Mouse (Mus musculus): ENCODE data around the gene Mical3. TPM values are rescaled to one million over a fixed set of nuclear protein-coding genes. Genes with fewer than 3 reads are reported as not detected.

The Mical3 gene
- polyA plus RNA-seq, 1 experiment: 16.2 TPM

DNA sequence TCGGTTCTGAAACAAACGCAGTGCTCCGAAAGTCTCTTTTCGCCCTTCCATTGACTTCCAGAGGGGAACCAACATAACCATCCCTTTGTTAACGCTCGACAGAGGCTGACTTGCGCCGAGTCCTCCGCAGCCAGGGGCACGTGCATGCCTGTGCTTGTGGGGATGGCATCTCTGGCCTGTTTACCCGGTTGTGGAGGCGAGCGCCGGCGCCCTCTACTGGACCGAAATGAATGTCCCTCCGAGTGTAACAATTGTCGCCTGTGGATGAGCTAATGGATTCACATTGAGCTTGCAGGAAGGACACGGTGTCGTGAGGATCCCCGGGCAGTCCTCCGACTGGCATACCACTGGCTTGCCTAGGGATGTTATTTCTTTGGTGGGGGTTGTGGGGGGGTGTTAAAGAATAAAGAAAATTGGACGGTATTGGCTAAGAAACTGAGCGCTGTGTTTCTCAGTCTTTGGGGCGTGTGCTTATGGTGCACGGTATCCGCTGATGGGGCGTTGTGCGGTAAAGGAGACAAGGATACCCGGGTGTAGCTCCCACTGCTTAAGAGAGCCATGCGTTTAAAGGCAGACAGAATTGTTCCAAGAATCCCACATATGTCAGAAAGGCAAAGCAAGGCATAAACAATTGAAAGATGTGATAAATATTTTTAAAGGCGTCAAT, 627 bp downstream of the Mical3 start:
- H3K27ac ChIP-seq (ENCODE audit: control insufficient read depth, insufficient read depth, low read length): no peak overlapping the region
- DNase-seq: peak; percentile 79
- no peaks in the 10 kb centered on the region for H3K27me3 ChIP-seq (ENCODE audit: control insufficient read depth, insufficient read depth, low read length)
- TF ChIP-seq CTCF (IDR thresholded peaks at IDR 0.05; ENCODE audit: borderline replicate concordance, control insufficient read depth, extremely low read depth, insufficient read depth, low read length, poor library complexity) (peak; percentile 94), POLR2A (IDR thresholded peaks at IDR 0.05; ENCODE audit: control insufficient read depth, extremely low read depth, insufficient read depth, low read length, poor library complexity) (0 out of 2 replicates have a peak, but pooled peaks have one; percentile 26)
- peaks cover 11% of the 10 kb centered on the region for H3K4me1 ChIP-seq (replicated peaks; ENCODE audit: control insufficient read depth, insufficient read depth, low read length)
- 0 out of 2 replicates have a peak overlapping the region, but pooled peaks have one; percentile 7 for H3K4me3 ChIP-seq (ENCODE audit: control insufficient read depth, insufficient read depth, low read length)
- H3K36me3 ChIP-seq (ENCODE audit: control insufficient read depth, insufficient read depth, low read length): no peaks in the 10 kb centered on the region
- 2% methylated on average over 32 of the region's 32 CpGs for WGBS

DNA sequence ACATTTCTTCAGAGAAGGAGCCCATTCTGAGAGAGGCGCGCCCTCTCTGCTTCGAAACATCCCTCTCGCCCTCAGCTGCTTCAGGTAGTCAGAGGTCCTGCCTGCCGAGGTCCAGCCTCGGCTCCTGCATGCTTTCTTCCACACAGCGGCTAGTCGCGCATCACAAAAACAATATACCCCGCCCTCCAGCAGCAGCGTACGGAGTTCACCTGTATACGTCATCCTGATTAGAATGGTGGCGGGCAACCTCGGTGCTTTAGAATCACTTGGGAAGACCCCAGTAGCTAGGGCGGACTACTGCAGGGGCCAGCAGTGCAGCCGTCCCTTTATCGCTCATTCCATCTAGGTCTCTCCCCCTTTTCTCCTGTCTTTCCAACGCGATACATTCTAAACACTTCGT, 1.3 kb downstream of the Mical3 start:
- H3K27me3 ChIP-seq (ENCODE audit: control insufficient read depth, insufficient read depth, low read length): no peaks in the 10 kb centered on the region
- DNase-seq: no peak
- TF ChIP-seq POLR2A (IDR thresholded peaks at IDR 0.05; ENCODE audit: control insufficient read depth, extremely low read depth, insufficient read depth, low read length, poor library complexity): no peak
- no peak for TF ChIP-seq CTCF (IDR thresholded peaks at IDR 0.05; ENCODE audit: borderline replicate concordance, control insufficient read depth, extremely low read depth, insufficient read depth, low read length, poor library complexity)
- no peaks in the 10 kb centered on the region for H3K36me3 ChIP-seq (ENCODE audit: control insufficient read depth, insufficient read depth, low read length)
- no peak overlapping the region for H3K4me3 ChIP-seq (ENCODE audit: control insufficient read depth, insufficient read depth, low read length)
- no peak overlapping the region for H3K27ac ChIP-seq (ENCODE audit: control insufficient read depth, insufficient read depth, low read length)
- peaks cover 11% of the 10 kb centered on the region for H3K4me1 ChIP-seq (replicated peaks; ENCODE audit: control insufficient read depth, insufficient read depth, low read length)
- WGBS: 47% methylated on average over 21 of the region's 21 CpGs

DNA sequence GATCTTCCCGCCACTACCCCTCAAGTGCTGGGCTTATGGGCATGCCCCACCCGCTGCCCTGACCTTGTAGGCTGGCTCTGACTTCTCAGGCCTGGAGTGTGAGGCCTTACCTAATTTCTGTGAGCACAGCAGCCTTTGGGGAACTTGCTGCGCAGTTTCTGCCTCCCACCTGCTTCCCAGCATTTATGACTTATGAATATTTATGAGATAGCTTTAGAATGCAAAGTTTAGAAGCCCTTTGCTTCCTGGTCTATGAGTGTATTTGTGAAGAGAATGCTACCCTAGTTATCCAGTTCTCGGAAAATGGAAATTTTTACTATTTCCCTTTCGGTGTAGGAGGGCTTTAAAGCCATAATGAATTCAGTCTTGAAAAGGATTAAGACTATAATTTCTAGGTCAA, 2.1 kb downstream of the Mical3 start:
- TF ChIP-seq POLR2A (IDR thresholded peaks at IDR 0.05; ENCODE audit: control insufficient read depth, extremely low read depth, insufficient read depth, low read length, poor library complexity): no peak
- TF ChIP-seq CTCF (IDR thresholded peaks at IDR 0.05; ENCODE audit: borderline replicate concordance, control insufficient read depth, extremely low read depth, insufficient read depth, low read length, poor library complexity): no peak
- Histone ChIP-seq H3K27ac (ENCODE audit: control insufficient read depth, insufficient read depth, low read length) (no peak overlapping the region), H3K27me3 (ENCODE audit: control insufficient read depth, insufficient read depth, low read length) (no peaks in the 10 kb centered on the region), H3K36me3 (ENCODE audit: control insufficient read depth, insufficient read depth, low read length) (no peaks in the 10 kb centered on the region), H3K4me3 (ENCODE audit: control insufficient read depth, insufficient read depth, low read length) (no peak overlapping the region), H3K4me1 (replicated peaks; ENCODE audit: control insufficient read depth, insufficient read depth, low read length) (peaks cover 11% of the 10 kb centered on the region)
- 97% methylated on average over 5 of the region's 5 CpGs for WGBS
- no peak for DNase-seq

DNA sequence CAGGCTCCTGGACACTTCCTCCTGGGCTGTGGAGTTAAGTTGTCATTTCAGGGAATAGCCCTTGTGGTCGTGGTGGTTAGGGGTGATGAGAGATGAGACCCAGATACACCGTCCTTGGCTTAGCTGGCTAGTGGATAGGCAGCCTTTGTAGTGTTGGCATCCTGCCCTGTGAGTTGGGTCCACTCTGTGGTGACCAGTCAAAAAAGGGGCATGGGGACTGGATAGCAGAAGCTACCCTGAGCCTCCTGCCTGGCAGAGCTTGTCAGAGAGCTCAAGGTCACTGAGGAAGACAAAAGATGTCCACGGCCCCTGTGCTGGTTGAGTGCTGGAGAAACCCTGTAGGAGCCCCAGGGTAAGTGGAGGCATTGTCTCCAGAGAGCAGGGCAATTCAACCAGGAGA, 3.1 kb downstream of the Mical3 start:
- no peaks in the 10 kb centered on the region for H3K36me3 ChIP-seq (ENCODE audit: control insufficient read depth, insufficient read depth, low read length)
- H3K4me3 ChIP-seq (ENCODE audit: control insufficient read depth, insufficient read depth, low read length): no peak overlapping the region
- no peak for DNase-seq
- H3K4me1 ChIP-seq (replicated peaks; ENCODE audit: control insufficient read depth, insufficient read depth, low read length): peaks cover 11% of the 10 kb centered on the region
- 67% methylated on average over 3 of the region's 3 CpGs for WGBS
- no peaks in the 10 kb centered on the region for H3K27me3 ChIP-seq (ENCODE audit: control insufficient read depth, insufficient read depth, low read length)
- TF ChIP-seq CTCF (IDR thresholded peaks at IDR 0.05; ENCODE audit: borderline replicate concordance, control insufficient read depth, extremely low read depth, insufficient read depth, low read length, poor library complexity) (no peak), POLR2A (IDR thresholded peaks at IDR 0.05; ENCODE audit: control insufficient read depth, extremely low read depth, insufficient read depth, low read length, poor library complexity) (no peak)
- H3K27ac ChIP-seq (ENCODE audit: control insufficient read depth, insufficient read depth, low read length): no peak overlapping the region

DNA sequence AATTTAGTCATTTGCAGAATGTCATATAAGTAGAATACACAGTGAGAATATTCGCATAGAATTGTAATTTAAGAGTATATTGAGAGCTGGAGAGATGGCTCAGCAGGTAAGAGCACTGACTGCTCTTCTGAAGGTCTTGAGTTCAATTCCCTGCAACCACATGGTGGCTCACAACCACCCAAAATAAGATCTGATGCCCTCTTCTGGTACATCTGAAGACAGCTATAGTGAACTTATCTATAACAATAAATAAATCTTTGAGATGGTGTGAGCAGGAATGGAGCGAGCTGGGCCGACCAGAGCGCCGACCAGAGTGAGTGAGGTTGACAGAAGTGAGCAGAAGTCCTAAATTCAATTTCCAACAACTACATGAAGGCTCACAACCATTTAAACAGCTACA, 4.6 kb downstream of the Mical3 start:
- no peak for DNase-seq
- Histone ChIP-seq H3K27me3 (ENCODE audit: control insufficient read depth, insufficient read depth, low read length) (no peaks in the 10 kb centered on the region), H3K4me1 (replicated peaks; ENCODE audit: control insufficient read depth, insufficient read depth, low read length) (peaks cover 11% of the 10 kb centered on the region), H3K27ac (ENCODE audit: control insufficient read depth, insufficient read depth, low read length) (no peak overlapping the region), H3K4me3 (ENCODE audit: control insufficient read depth, insufficient read depth, low read length) (no peak overlapping the region), H3K36me3 (ENCODE audit: control insufficient read depth, insufficient read depth, low read length) (no peaks in the 10 kb centered on the region)
- 97% methylated on average over 5 of the region's 5 CpGs for WGBS
- TF ChIP-seq POLR2A (IDR thresholded peaks at IDR 0.05; ENCODE audit: control insufficient read depth, extremely low read depth, insufficient read depth, low read length, poor library complexity) (no peak), CTCF (IDR thresholded peaks at IDR 0.05; ENCODE audit: borderline replicate concordance, control insufficient read depth, extremely low read depth, insufficient read depth, low read length, poor library complexity) (no peak)

DNA sequence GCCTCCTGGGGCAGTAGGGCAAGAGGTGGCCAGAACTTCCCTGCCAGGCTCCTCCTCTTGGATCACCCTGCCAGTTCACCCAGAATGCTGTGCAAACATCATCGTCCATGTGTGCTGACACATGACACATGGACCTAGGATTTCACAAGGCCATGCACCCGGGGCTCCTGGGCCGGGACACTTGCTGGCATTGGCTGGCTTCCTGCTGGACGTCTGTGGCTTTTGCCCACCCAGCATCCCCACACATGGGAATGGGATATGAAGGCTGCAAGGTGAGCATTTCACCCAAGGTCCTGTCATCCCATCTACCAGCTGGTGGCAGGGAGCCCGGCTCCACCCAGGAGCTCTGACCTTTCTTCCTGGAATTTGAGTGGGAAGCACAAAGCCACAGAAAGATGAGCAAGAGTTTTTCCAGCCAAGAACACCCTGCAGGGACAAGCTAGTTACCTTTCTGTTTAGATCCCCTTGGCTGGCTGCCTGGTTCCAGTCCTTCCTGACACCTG, 8.0 kb downstream of the Mical3 start:
- Histone ChIP-seq H3K36me3 (ENCODE audit: control insufficient read depth, insufficient read depth, low read length) (no peaks in the 10 kb centered on the region), H3K4me1 (replicated peaks; ENCODE audit: control insufficient read depth, insufficient read depth, low read length) (peaks cover 3% of the 10 kb centered on the region), H3K27ac (ENCODE audit: control insufficient read depth, insufficient read depth, low read length) (no peak overlapping the region), H3K27me3 (ENCODE audit: control insufficient read depth, insufficient read depth, low read length) (no peaks in the 10 kb centered on the region), H3K4me3 (ENCODE audit: control insufficient read depth, insufficient read depth, low read length) (no peak overlapping the region)
- 93% methylated on average over 5 of the region's 5 CpGs for WGBS
- DNase-seq: no peak
- TF ChIP-seq POLR2A (IDR thresholded peaks at IDR 0.05; ENCODE audit: control insufficient read depth, extremely low read depth, insufficient read depth, low read length, poor library complexity): no peak
- TF ChIP-seq CTCF (IDR thresholded peaks at IDR 0.05; ENCODE audit: borderline replicate concordance, control insufficient read depth, extremely low read depth, insufficient read depth, low read length, poor library complexity): no peak

All from thymus, adult 2 months (tissue).